Mouse (Mus musculus) CH12.LX (cell line): ENCODE results near the gene Ntrk2. TPM values are rescaled to one million over a fixed set of nuclear protein-coding genes. Genes with fewer than 3 reads are reported as not detected.

Experiments used
- DNase-seq: peaks from one replicate; pipeline ENCODE4 v3.0.0-alpha.2; 2013; ENCODE audit errors: extremely low read depth
- H3K27ac ChIP-seq: 2 replicates; pipeline ENCODE4 v1.5.1; 2012; ENCODE audit warnings: low read depth, mild to moderate bottlenecking, control low read depth, moderate library complexity; ENCODE audit not compliant: insufficient read depth
- H3K27me3 ChIP-seq: replicated peaks from 2 replicates; pipeline ENCODE3; 2012; ENCODE audit warnings: inconsistent platforms
- H3K36me3 ChIP-seq, 2 experiments: replicated peaks in 1 of 2; 2 replicates each; pipeline versions ENCODE3 to v1.6.1; 2012; ENCODE audit warnings: inconsistent platforms in 1 of 2, low read length in 1 of 2, mild to moderate bottlenecking in 1 of 2, mixed read lengths in 1 of 2, moderate library complexity in 1 of 2; ENCODE audit not compliant: control insufficient read depth in 1 of 2, insufficient read depth in 1 of 2
- H3K4me1 ChIP-seq, 2 experiments: 2 replicates each; pipeline ENCODE4 v1.6.1; 2012; ENCODE audit warnings: inconsistent platforms in 1 of 2, moderate library complexity in 1 of 2; ENCODE audit not compliant: insufficient read depth in 2 of 2, control insufficient read depth in 1 of 2
- H3K4me2 ChIP-seq: 2 replicates; pipeline ENCODE4 v1.6.1; 2012; ENCODE audit warnings: low read depth, mild to moderate bottlenecking, control low read depth; ENCODE audit not compliant: poor library complexity, insufficient read depth, severe bottlenecking
- H3K4me3 ChIP-seq, 3 experiments: fragments of 150-350 bp in 1 of 3; sonication (generic) in 1 of 3; replicated peaks in 1 of 3; 2 replicates each; pipeline versions ENCODE3 to v1.5.1; 2011 to 2012; ENCODE audit warnings: low read depth in 2 of 3, low read length in 2 of 3, mild to moderate bottlenecking in 2 of 3, moderate library complexity in 2 of 3, control low read depth in 1 of 3, improper control_type of control experiment in 1 of 3, inconsistent platforms in 1 of 3, mixed read lengths in 1 of 3; ENCODE audit not compliant: poor library complexity in 1 of 3
- H3K79me2 ChIP-seq: replicated peaks from 2 replicates; pipeline ENCODE4 v1.6.1; 2012; ENCODE audit warnings: mild to moderate bottlenecking, moderate library complexity; ENCODE audit not compliant: control insufficient read depth, poor library complexity, insufficient read depth, severe bottlenecking; ENCODE audit errors: extremely low read depth
- H3K9ac ChIP-seq: 2 replicates; pipeline ENCODE4 v1.6.1; 2012; ENCODE audit warnings: low read depth, mild to moderate bottlenecking, control low read depth, moderate library complexity; ENCODE audit not compliant: insufficient read depth
- H3K9me3 ChIP-seq: replicated peaks from 2 replicates; pipeline ENCODE3; 2012; ENCODE audit warnings: low read length, inconsistent platforms, mixed read lengths
- CHD1 ChIP-seq: IDR thresholded peaks from 2 replicates; pipeline ENCODE4 v1.6.1; 2012; ENCODE audit warnings: low read depth, low read length, improper control_type of control experiment, inconsistent platforms
- CHD2 ChIP-seq: IDR thresholded peaks from 2 replicates; pipeline ENCODE4 v1.6.1; 2011; ENCODE audit warnings: low read length, improper control_type of control experiment
- CTCF ChIP-seq, 2 experiments: IDR thresholded peaks in 1 of 2; conservative IDR thresholded peaks in 1 of 2; 2 replicates each; pipeline ENCODE4 v1.5.1; 2011 to 2012; ENCODE audit warnings: low read depth in 2 of 2, low read length in 2 of 2, improper control_type of control experiment in 1 of 2, inconsistent platforms in 1 of 2, mild to moderate bottlenecking in 1 of 2, moderate library complexity in 1 of 2
- EP300 ChIP-seq: IDR thresholded peaks from 2 replicates; pipeline ENCODE4 v1.6.1; 2011; ENCODE audit warnings: low read length, improper control_type of control experiment
- GABPA ChIP-seq: IDR thresholded peaks from 2 replicates; pipeline ENCODE4 v1.6.1; 2012; ENCODE audit warnings: low read depth, low read length, improper control_type of control experiment, inconsistent platforms; ENCODE audit not compliant: insufficient replicate concordance
- HCFC1 ChIP-seq: IDR thresholded peaks from 2 replicates; pipeline ENCODE4 v1.6.1; 2012; ENCODE audit warnings: low read depth, mild to moderate bottlenecking, inconsistent platforms, low read length, improper control_type of control experiment
- IRF4 ChIP-seq: IDR thresholded peaks from 2 replicates; pipeline ENCODE4 v1.6.1; 2014; ENCODE audit warnings: low read depth, mild to moderate bottlenecking, inconsistent platforms, low read length, improper control_type of control experiment
- JUN ChIP-seq: IDR thresholded peaks from 2 replicates; pipeline ENCODE4 v1.6.1; 2011; ENCODE audit warnings: low read depth, mild to moderate bottlenecking, low read length, improper control_type of control experiment, moderate library complexity; ENCODE audit not compliant: insufficient read depth
- JUND ChIP-seq: conservative IDR thresholded peaks from 2 replicates; pipeline ENCODE4 v1.6.1; 2011; ENCODE audit warnings: low read depth, low read length, improper control_type of control experiment
- KAT2A ChIP-seq: IDR thresholded peaks from 2 replicates; pipeline ENCODE4 v1.6.1; 2012; ENCODE audit warnings: low read length, improper control_type of control experiment, inconsistent platforms; ENCODE audit not compliant: insufficient replicate concordance
- MAFK ChIP-seq: IDR thresholded peaks from 2 replicates; pipeline ENCODE4 v1.6.1; 2011; ENCODE audit warnings: low read length, improper control_type of control experiment; ENCODE audit not compliant: insufficient replicate concordance
- MEF2A ChIP-seq: IDR thresholded peaks from 2 replicates; pipeline ENCODE4 v1.6.1; 2014; ENCODE audit warnings: low read depth, mild to moderate bottlenecking, inconsistent platforms, low read length, improper control_type of control experiment, borderline replicate concordance
- MXI1 ChIP-seq: IDR thresholded peaks from 2 replicates; pipeline ENCODE4 v1.6.1; 2011; ENCODE audit warnings: mild to moderate bottlenecking, low read depth, low read length, improper control_type of control experiment
- NELFE ChIP-seq: IDR thresholded peaks from 2 replicates; pipeline ENCODE4 v1.6.1; 2011; ENCODE audit warnings: low read depth, low read length, improper control_type of control experiment
- NRF1 ChIP-seq: IDR thresholded peaks from 2 replicates; pipeline ENCODE4 v1.6.1; 2014; ENCODE audit warnings: low read depth, mild to moderate bottlenecking, inconsistent platforms, low read length, improper control_type of control experiment, moderate library complexity
- PAX5 ChIP-seq: IDR thresholded peaks from 2 replicates; pipeline ENCODE4 v1.6.1; 2012; ENCODE audit warnings: low read length, inconsistent platforms, mixed read lengths
- POLR2A ChIP-seq: IDR thresholded peaks from 2 replicates; pipeline ENCODE4 v1.6.1; 2011; ENCODE audit warnings: low read depth, mild to moderate bottlenecking, improper control_type of control experiment, low read length
- POLR2AphosphoS2 ChIP-seq: IDR thresholded peaks from 2 replicates; pipeline ENCODE4 v1.6.1; 2011; ENCODE audit warnings: low read depth, low read length, improper control_type of control experiment
- RAD21 ChIP-seq: IDR thresholded peaks from 2 replicates; pipeline ENCODE4 v1.6.1; 2011; ENCODE audit warnings: low read depth, mild to moderate bottlenecking, low read length, improper control_type of control experiment, moderate library complexity
- RCOR1 ChIP-seq: conservative IDR thresholded peaks from 2 replicates; pipeline ENCODE4 v1.6.1; 2012; ENCODE audit warnings: low read depth, mild to moderate bottlenecking, inconsistent platforms, low read length, improper control_type of control experiment
- SIN3A ChIP-seq: IDR thresholded peaks from 2 replicates; pipeline ENCODE4 v1.6.1; 2012; ENCODE audit warnings: low read length, improper control_type of control experiment, inconsistent platforms
- SMC3 ChIP-seq: IDR thresholded peaks from 2 replicates; pipeline ENCODE4 v1.6.1; 2011; ENCODE audit warnings: low read depth, low read length, improper control_type of control experiment
- TBP ChIP-seq: conservative IDR thresholded peaks from 2 replicates; pipeline ENCODE4 v1.6.1; 2011; ENCODE audit warnings: low read depth, low read length, improper control_type of control experiment
- TCF12 ChIP-seq: IDR thresholded peaks from 2 replicates; pipeline ENCODE4 v1.6.1; 2014; ENCODE audit warnings: low read depth, mild to moderate bottlenecking, inconsistent platforms, low read length, improper control_type of control experiment
- USF2 ChIP-seq: conservative IDR thresholded peaks from 2 replicates; pipeline ENCODE4 v1.6.1; 2011; ENCODE audit warnings: low read depth, low read length, improper control_type of control experiment
- ZC3H11A ChIP-seq: IDR thresholded peaks from 2 replicates; pipeline ENCODE4 v1.6.1; 2012; ENCODE audit warnings: low read depth, mild to moderate bottlenecking, inconsistent platforms, low read length, improper control_type of control experiment
- ZNF384 ChIP-seq: IDR thresholded peaks from 2 replicates; pipeline ENCODE4 v1.6.1; 2012; ENCODE audit warnings: low read depth, low read length, improper control_type of control experiment, inconsistent platforms
- dilution Hi-C: fragments of 300-500 bp; cut with MboI; formaldehyde crosslinking; loops from 2 replicates; pipeline ENCODE4 v1.14.3; 2020; ENCODE audit warnings: low sequenced_read_pairs; ENCODE audit not compliant: extremely low pct_unique_long_range_greater_than_20kb, extremely low pct_ligation_motif_present
- in situ Hi-C: fragments of 300-500 bp; cut with MboI; formaldehyde crosslinking; loops from 3 replicates; pipeline ENCODE4 v1.14.3; 2019; ENCODE audit warnings: low sequenced_read_pairs, low pct_ligation_motif_present, low pct_unique_long_range_greater_than_20kb, mixed read lengths
- polyA plus RNA-seq: library from polyadenylated mRNA; unstranded; fragments of >175 nt; gene quantifications from 2 replicates; pipeline ENCODE4 v1.2.1, GENCODE M21; 2012; ENCODE audit warnings: low read depth; ENCODE audit not compliant: insufficient read length
- total RNA-seq, 2 experiments: library from RNA; depleted of rRNA; stranded (reverse); fragments of 300-350 nt in 1 of 2; fragments of >200 nt in 1 of 2; gene quantifications; 2 replicates each; pipeline ENCODE4 v1.2.3; 2012 to 2014

Ntrk2 gene
- total and polyA plus RNA-seq, 3 experiments, result not detected

DNA sequence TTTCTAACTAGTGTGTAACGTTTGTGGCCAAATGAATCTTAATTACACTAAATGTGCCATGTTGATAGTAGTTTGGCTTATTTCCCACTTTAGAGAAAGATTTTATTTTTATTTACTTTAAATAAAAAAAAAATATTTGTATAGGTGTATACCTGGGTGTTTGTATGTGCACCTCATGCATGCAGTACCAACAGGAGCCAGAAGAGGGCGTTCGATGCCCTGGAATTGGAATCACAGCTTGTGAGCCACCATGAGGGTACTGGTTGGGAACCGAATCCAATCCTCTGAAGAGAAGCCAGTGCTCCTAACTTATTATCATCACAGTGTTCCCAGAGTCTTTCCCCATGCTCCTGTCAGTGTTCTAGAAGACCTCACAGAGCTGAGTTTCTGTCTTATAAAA, 42.2 kb downstream of the Ntrk2 start:
- no peak overlapping the region for H3K27ac ChIP-seq
- H3K27me3 ChIP-seq, result no peaks in the 10 kb centered on the region
- H3K4me2 ChIP-seq, result no peak overlapping the region
- no peak overlapping the region for H3K9ac ChIP-seq
- no peak overlapping the region for H3K4me3 ChIP-seq
- TF ChIP-seq RCOR1 (no peak), PAX5 (no peak), CTCF (conservative IDR thresholded peaks at IDR 0.05 in 1 of 2, IDR thresholded peaks at IDR 0.05 in 1 of 2; ENCODE audit: low read depth in 2 of 2, low read length in 2 of 2) (0 out of 4 replicates have a peak, but pooled peaks of 1 of the 2 experiments have one; percentile 10), EP300 (no peak)
- in situ Hi-C loops, result no loop called here
- H3K4me1 ChIP-seq, result no peaks in the 10 kb centered on the region
- peaks cover 74% of the 10 kb centered on the region for H3K9me3 ChIP-seq
- dilution Hi-C loops, result no loop called here
- H3K79me2 ChIP-seq, result no peaks in the 10 kb centered on the region
- no peak for DNase-seq
- no peaks in the 10 kb centered on the region for H3K36me3 ChIP-seq

DNA sequence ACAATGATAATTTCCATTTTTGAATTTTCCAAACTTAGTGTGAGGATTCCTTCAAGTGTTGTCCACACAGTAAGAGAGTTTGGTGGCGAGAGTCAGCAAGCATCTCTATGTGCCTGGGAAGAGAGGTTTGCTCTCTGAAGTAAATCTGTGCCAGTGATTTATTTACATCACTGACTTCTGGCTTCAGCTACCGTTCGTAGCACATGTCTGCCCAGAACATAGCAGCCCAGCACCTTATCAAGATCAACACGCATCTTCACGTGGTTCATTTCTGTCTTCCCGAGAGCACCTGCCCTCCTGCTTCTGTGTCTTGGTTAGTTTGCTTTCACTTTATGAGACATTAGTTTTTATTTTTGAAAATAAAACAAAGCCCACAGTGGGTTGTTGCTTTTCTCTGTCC, 47.3 kb downstream of the Ntrk2 start:
- Histone ChIP-seq H3K4me1 (no peaks in the 10 kb centered on the region), H3K36me3 (no peaks in the 10 kb centered on the region), H3K27me3 (no peaks in the 10 kb centered on the region), H3K4me2 (no peak overlapping the region), H3K79me2 (no peaks in the 10 kb centered on the region), H3K4me3 (no peak overlapping the region), H3K9ac (no peak overlapping the region), H3K9me3 (peaks cover 75% of the 10 kb centered on the region), H3K27ac (no peak overlapping the region)
- dilution Hi-C loops (no loop called here), in situ Hi-C loops (no loop called here)
- no peak for TF ChIP-seq HCFC1
- no peak for TF ChIP-seq MXI1
- no peak for TF ChIP-seq TBP
- no peak for TF ChIP-seq MEF2A
- no peak for TF ChIP-seq POLR2AphosphoS2
- TF ChIP-seq RAD21, result no peak
- TF ChIP-seq KAT2A, result no peak
- no peak for TF ChIP-seq ZNF384
- TF ChIP-seq ZC3H11A, result no peak
- TF ChIP-seq USF2, result no peak
- TF ChIP-seq SMC3, result no peak
- no peak for TF ChIP-seq GABPA
- TF ChIP-seq NRF1, result no peak
- DNase-seq, result no peak

DNA sequence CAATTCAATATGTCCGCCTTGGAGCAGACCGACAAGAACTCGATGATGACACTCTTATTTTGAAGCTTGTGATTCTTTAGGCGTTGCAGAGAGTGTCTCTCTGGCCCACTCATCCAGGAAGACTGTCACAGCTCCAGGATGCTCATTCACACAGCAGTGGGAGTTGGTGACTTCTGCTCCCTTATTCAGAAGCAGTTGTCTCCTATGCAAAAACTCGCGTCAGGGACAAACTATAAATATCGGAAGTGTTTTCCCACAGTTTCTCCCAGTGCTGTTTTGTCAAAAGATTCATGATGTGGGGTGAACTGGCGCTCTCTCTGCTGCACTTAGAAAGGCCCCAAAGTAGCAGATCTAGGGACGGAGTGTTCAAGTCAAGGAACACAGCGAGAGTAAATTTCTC, 59.9 kb downstream of the Ntrk2 start:
- no peaks in the 10 kb centered on the region for H3K36me3 ChIP-seq
- TF ChIP-seq HCFC1 (no peak), SMC3 (no peak), CHD1 (no peak), JUN (no peak), KAT2A (no peak), MAFK (no peak), POLR2A (no peak), IRF4 (no peak), ZNF384 (no peak), TCF12 (no peak), CHD2 (no peak), JUND (no peak), NELFE (no peak), NRF1 (no peak), SIN3A (no peak)
- dilution Hi-C loops, result no loop called here
- H3K4me2 ChIP-seq, result no peak overlapping the region
- H3K9me3 ChIP-seq, result peaks cover 86% of the 10 kb centered on the region
- no peaks in the 10 kb centered on the region for H3K79me2 ChIP-seq
- no peak overlapping the region for H3K27ac ChIP-seq
- no peaks in the 10 kb centered on the region for H3K4me1 ChIP-seq
- no peaks in the 10 kb centered on the region for H3K27me3 ChIP-seq
- no peak overlapping the region for H3K4me3 ChIP-seq
- no peak overlapping the region for H3K9ac ChIP-seq
- in situ Hi-C loops, result no loop called here
- no peak for DNase-seq
